Mouse (Mus musculus): ENCODE data around the gene Zcchc8. TPM values are rescaled to one million over a fixed set of nuclear protein-coding genes. Genes with fewer than 3 reads are reported as not detected.

Gene Zcchc8
- polyA plus RNA-seq, 1 experiment, result 19.2 TPM

DNA sequence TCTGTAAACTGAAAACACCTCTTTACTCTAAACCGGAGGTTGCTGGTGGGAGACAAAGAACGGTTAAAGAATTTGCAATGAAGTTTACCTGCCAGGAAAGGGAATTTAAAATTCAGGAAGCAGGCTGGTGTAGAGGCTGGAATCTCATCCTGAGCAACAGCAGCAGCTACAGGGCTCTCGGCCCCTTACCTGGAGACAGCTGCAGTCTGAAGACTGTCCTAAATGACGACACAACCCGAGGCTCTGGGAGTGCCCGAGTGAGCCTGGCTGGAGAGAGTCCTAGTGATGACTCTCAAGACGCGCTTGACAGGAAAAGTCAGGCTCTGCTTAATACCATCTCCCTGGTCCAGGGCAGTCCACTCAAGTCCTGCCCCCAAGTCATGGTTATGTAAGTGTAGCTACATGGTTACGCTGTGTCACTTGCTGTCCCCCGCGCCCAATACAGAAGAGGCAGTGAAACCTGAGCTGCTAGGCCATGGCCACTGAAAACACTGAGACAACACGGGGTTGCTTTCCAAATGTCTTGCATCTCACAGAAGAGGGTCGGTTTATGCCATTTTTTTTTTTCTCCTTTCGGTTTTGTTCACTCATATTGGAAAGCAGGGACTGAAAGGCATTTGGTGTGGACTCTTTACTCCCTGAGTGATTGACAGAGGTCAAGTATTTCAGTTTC lies 50.0 kb downstream of the Zcchc8 start:
- H3K27me3 ChIP-seq (ENCODE audit: control insufficient read depth, insufficient read depth, low read length), result no peaks in the 10 kb centered on the region
- TF ChIP-seq POLR2A (IDR thresholded peaks at IDR 0.05; ENCODE audit: low read depth, low read length), result no peak
- TF ChIP-seq CTCF (IDR thresholded peaks at IDR 0.05; ENCODE audit: extremely low read depth, insufficient read length, insufficient replicate concordance, low read depth, low read length), result no peak
- WGBS, result 28% methylated on average over 14 of the region's 14 CpGs
- peak overlapping the region; percentile 53 for H3K27ac ChIP-seq (ENCODE audit: insufficient read depth, low read depth, low read length)
- H3K4me1 ChIP-seq (ENCODE audit: control insufficient read depth, insufficient read depth, insufficient read length, low read length), result peaks cover 9% of the 10 kb centered on the region; the same call in 1 of the 2 replicates
- H3K36me3 ChIP-seq (ENCODE audit: control insufficient read depth, insufficient read depth, low read length), result no peaks in the 10 kb centered on the region
- peak overlapping the region; percentile 25 for H3K4me3 ChIP-seq (ENCODE audit: low read depth, low read length)

DNA sequence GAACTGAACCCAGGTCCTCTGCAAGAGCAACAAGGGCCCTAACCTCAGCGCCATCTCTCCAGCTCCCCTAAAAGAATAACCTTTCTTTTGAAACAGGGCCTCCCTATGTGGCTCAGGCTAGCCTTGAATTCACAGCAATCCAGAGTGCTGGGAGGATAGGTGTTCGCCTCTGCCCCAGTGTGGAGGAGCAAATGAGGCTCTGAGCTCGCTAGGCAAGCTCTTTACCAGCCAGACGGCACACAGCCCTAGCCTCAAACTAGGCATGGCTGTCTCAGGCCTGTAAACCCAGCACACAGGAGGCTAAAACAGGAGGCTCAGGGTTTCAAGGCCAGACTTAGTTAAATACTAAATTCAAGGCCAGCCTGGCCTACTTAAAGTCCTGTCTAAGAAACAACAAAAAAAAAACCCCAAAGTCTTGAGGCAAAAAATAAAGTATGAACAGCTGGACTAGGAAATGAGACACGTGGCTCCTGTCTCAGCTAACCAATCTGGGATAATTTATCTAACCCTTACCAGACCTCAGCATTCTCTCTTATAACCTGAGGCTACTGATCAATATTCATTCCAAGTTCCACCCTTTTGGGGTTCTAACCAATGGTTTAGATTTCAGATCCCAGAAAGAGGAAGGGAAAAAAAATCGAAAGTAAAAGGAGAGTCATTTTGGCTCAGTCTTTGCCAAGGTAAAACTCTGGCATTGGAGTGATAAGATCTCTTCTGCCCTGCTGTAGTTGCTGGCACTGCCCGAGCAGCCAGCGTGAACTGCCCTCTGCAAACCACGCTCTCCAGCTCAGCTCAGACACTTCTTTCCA lies 50.7 kb downstream of the Zcchc8 start:
- Histone ChIP-seq H3K27me3 (ENCODE audit: control insufficient read depth, insufficient read depth, low read length) (no peaks in the 10 kb centered on the region), H3K27ac (ENCODE audit: insufficient read depth, low read depth, low read length) (peak overlapping the region; percentile 53), H3K4me3 (ENCODE audit: low read depth, low read length) (peak overlapping the region; percentile 25), H3K4me1 (ENCODE audit: control insufficient read depth, insufficient read depth, insufficient read length, low read length) (peaks cover 9% of the 10 kb centered on the region; the same call in 1 of the 2 replicates), H3K36me3 (ENCODE audit: control insufficient read depth, insufficient read depth, low read length) (no peaks in the 10 kb centered on the region)
- 40% methylated on average over 9 of the region's 9 CpGs for WGBS
- TF ChIP-seq POLR2A (IDR thresholded peaks at IDR 0.05; ENCODE audit: low read depth, low read length), result no peak
- TF ChIP-seq CTCF (IDR thresholded peaks at IDR 0.05; ENCODE audit: extremely low read depth, insufficient read length, insufficient replicate concordance, low read depth, low read length), result no peak

DNA sequence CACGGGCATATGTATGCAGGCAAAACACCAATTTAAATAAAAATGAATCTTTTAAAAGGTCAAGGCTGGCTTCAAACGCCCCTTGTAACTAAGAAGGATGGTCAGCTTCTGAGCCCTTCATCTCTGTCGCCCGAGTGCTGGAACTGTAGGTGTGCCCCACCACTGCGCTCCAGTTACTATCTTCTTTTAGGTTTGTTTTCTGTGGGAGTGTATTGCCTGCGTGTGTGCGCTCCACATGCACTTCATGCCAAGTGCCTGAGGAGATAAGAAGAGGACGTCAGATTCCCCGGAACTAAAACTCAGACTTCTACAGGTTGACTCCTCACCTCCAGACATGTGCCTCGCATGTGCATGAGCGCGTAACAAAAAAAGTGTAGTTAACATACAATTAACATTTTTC lies 53.0 kb downstream of the Zcchc8 start:
- Histone ChIP-seq H3K36me3 (ENCODE audit: control insufficient read depth, insufficient read depth, low read length) (no peaks in the 10 kb centered on the region), H3K27ac (ENCODE audit: insufficient read depth, low read depth, low read length) (no peak overlapping the region), H3K4me3 (ENCODE audit: low read depth, low read length) (no peak overlapping the region), H3K27me3 (ENCODE audit: control insufficient read depth, insufficient read depth, low read length) (no peaks in the 10 kb centered on the region), H3K4me1 (ENCODE audit: control insufficient read depth, insufficient read depth, insufficient read length, low read length) (peaks cover 9% of the 10 kb centered on the region; the same call in 1 of the 2 replicates)
- TF ChIP-seq CTCF (IDR thresholded peaks at IDR 0.05; ENCODE audit: extremely low read depth, insufficient read length, insufficient replicate concordance, low read depth, low read length), result no peak
- TF ChIP-seq POLR2A (IDR thresholded peaks at IDR 0.05; ENCODE audit: low read depth, low read length), result no peak
- WGBS, result 51% methylated on average over 12 of the region's 12 CpGs

DNA sequence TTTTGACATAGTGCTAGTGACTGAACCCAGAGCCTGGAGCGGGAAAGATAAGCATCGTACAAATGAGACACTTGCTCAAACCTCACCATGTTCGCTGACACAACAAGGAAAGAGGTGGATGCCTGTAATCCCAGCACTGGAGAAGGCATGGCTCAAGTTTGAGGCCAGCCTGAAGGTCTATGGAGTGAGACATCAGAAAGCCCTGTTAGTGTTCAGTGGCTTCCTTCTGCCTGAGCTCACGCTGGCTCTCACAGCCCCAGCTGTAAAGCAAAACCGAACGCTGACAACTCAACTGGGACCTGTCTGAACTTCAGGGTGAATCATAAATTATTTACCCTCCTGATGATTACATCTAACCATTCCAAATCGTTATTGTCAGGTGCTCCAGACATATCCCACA lies 54.9 kb downstream of the Zcchc8 start:
- Histone ChIP-seq H3K36me3 (ENCODE audit: control insufficient read depth, insufficient read depth, low read length) (no peaks in the 10 kb centered on the region), H3K27ac (ENCODE audit: insufficient read depth, low read depth, low read length) (no peak overlapping the region), H3K4me3 (ENCODE audit: low read depth, low read length) (no peak overlapping the region), H3K4me1 (ENCODE audit: control insufficient read depth, insufficient read depth, insufficient read length, low read length) (peaks cover 8% of the 10 kb centered on the region; the same call in 1 of the 2 replicates), H3K27me3 (ENCODE audit: control insufficient read depth, insufficient read depth, low read length) (no peaks in the 10 kb centered on the region)
- TF ChIP-seq CTCF (IDR thresholded peaks at IDR 0.05; ENCODE audit: extremely low read depth, insufficient read length, insufficient replicate concordance, low read depth, low read length), result no peak
- no peak for TF ChIP-seq POLR2A (IDR thresholded peaks at IDR 0.05; ENCODE audit: low read depth, low read length)
- 76% methylated on average over 7 of the region's 7 CpGs for WGBS

DNA sequence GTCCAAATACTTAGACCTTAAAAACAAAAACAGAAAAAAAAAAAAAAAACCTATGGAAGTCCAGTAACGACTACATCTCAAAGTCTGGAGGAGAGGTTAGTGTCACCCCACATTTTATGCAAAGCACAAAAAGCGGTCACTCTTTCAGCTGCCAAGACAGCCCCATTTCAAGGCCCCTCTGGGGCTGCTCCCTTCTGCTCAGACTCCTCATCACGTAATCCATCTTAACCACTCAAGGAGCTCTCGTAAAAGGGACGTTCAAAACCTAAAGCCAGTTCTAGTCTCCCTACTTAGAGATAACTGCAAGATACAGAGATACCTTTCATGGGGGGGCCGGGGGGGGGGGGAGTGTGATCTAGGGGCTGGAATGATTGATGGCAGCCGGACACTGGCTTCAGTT lies 56.6 kb downstream of the Zcchc8 start:
- Histone ChIP-seq H3K27ac (ENCODE audit: insufficient read depth, low read depth, low read length) (no peak overlapping the region), H3K4me3 (ENCODE audit: low read depth, low read length) (no peak overlapping the region), H3K27me3 (ENCODE audit: control insufficient read depth, insufficient read depth, low read length) (no peaks in the 10 kb centered on the region), H3K36me3 (ENCODE audit: control insufficient read depth, insufficient read depth, low read length) (no peaks in the 10 kb centered on the region), H3K4me1 (ENCODE audit: control insufficient read depth, insufficient read depth, insufficient read length, low read length) (0 out of 2 replicates have a peak, but pooled peaks cover 2% of the 10 kb centered on the region)
- no peak for TF ChIP-seq CTCF (IDR thresholded peaks at IDR 0.05; ENCODE audit: extremely low read depth, insufficient read length, insufficient replicate concordance, low read depth, low read length)
- TF ChIP-seq POLR2A (IDR thresholded peaks at IDR 0.05; ENCODE audit: low read depth, low read length), result no peak
- WGBS, result 78% methylated on average over 7 of the region's 7 CpGs

DNA sequence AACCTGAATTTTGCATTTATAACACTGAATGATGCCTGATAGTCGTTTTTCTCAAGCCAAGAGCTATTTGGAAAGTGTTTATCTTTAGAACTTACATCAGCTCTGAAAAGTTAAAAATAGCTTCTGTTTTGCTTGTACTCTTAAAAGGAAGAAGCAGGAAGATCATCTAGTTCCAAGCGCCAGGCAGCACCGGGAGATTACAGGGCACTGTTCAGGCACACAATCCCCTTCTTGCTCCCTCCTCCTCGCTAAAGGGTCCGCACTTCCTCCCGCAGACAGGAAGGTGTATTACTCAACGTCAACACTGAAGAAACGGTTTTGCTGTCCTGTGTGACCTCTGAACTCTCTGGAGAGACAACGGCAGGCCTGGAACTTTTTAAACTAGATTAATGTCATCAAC lies 58.8 kb downstream of the Zcchc8 start:
- Histone ChIP-seq H3K4me1 (ENCODE audit: control insufficient read depth, insufficient read depth, insufficient read length, low read length) (no peaks in the 10 kb centered on the region), H3K36me3 (ENCODE audit: control insufficient read depth, insufficient read depth, low read length) (no peaks in the 10 kb centered on the region), H3K4me3 (ENCODE audit: low read depth, low read length) (no peak overlapping the region), H3K27me3 (ENCODE audit: control insufficient read depth, insufficient read depth, low read length) (no peaks in the 10 kb centered on the region), H3K27ac (ENCODE audit: insufficient read depth, low read depth, low read length) (peak overlapping the region; percentile 76)
- TF ChIP-seq POLR2A (IDR thresholded peaks at IDR 0.05; ENCODE audit: low read depth, low read length) (no peak), CTCF (IDR thresholded peaks at IDR 0.05; ENCODE audit: extremely low read depth, insufficient read length, insufficient replicate concordance, low read depth, low read length) (no peak)
- 47% methylated on average over 9 of the region's 9 CpGs for WGBS

DNA sequence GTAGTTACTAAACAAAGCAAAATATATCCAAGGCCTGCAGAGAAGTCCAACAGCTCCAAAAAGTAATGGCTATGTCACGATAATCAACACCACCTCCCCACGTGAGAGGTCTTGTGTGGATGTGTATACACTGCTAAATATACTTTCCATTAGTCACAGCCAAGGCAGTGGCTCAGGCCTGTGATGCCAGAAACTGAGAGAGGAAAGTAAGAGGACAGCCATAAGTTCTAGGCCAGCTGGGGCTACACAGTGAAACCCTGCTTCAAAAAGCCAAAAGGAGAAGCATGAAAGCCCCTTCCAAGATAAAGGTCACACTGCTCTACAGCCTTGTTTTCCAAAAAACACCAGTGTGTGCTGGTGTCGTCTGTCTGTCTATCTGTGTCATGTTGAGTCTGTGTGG lies 59.3 kb downstream of the Zcchc8 start:
- Histone ChIP-seq H3K36me3 (ENCODE audit: control insufficient read depth, insufficient read depth, low read length) (no peaks in the 10 kb centered on the region), H3K27me3 (ENCODE audit: control insufficient read depth, insufficient read depth, low read length) (no peaks in the 10 kb centered on the region), H3K4me3 (ENCODE audit: low read depth, low read length) (no peak overlapping the region), H3K4me1 (ENCODE audit: control insufficient read depth, insufficient read depth, insufficient read length, low read length) (no peaks in the 10 kb centered on the region), H3K27ac (ENCODE audit: insufficient read depth, low read depth, low read length) (peak overlapping the region; percentile 76)
- TF ChIP-seq POLR2A (IDR thresholded peaks at IDR 0.05; ENCODE audit: low read depth, low read length) (no peak), CTCF (IDR thresholded peaks at IDR 0.05; ENCODE audit: extremely low read depth, insufficient read length, insufficient replicate concordance, low read depth, low read length) (no peak)
- 67% methylated on average over 3 of the region's 3 CpGs for WGBS
